Mouse (Mus musculus) embryonic facial prominence, embryonic 14.5 days (tissue): Measurements from ENCODE around the gene Wdr95. TPM values are rescaled to one million over a fixed set of nuclear protein-coding genes. Genes with fewer than 3 reads are reported as not detected.

Source experiments
- polyA plus RNA-seq: library from polyadenylated mRNA; unstranded; fragments of >200 nt; fragmentation: Nextera tagmentation; extraction: Ambion mirVana; gene quantifications from 2 replicates; pipeline ENCODE4 v1.2.1, GENCODE M21; 2014

Wdr95 gene
- polyA plus RNA-seq, 1 experiment from 2014 or later: 0.72 TPM

Other genes with a start within 250 kb of the Wdr95 start
- 3.1 and 3.3 TPM in 2 replicates for gene Medag, start 116.9 kb upstream of the Wdr95 start, polyA plus RNA-seq
- 0.80 and 1.1 TPM in 2 replicates for gene Tex26, start 89.0 kb upstream of the Wdr95 start, polyA plus RNA-seq
- gene Hsph1, start 107.7 kb downstream of the Wdr95 start, polyA plus RNA-seq: 52.9 and 67.0 TPM in 2 replicates
- 13.1 and 15.4 TPM in 2 replicates for gene B3glct, start 149.6 kb downstream of the Wdr95 start, polyA plus RNA-seq